ENCODE assay signal across 19 mouse cellular contexts in genomic region chr6:32747333-32747732, GRCm38 (mm10).
"Had no signal": no experiment of that assay in that cellular context is flagged by ENCODE, and none has a peak within 500 bp of the region (broad histone marks: within the 10 kb centered on the region; RNA-seq: fewer than 3 reads in every experiment).

No protein-coding gene starts in this region.

- DNase-seq: lung, adult 18-20 months; lung, embryonic 14.5 days; lung, postnatal 10 days; lung, postnatal 4 days; midbrain, embryonic 14.5 days; retina, postnatal 1 day; right cerebral cortex, adult 18-20 months; right cerebral cortex, postnatal 25 days; right cerebral cortex, postnatal 4 days; spleen, adult 18-20 months; thymus, adult 2 months; thymus, postnatal 25 days; thymus, postnatal 4 days had no signal

- H3K9me3 ChIP-seq: midbrain, embryonic 10.5 days; midbrain, embryonic 12.5 days; neural tube, embryonic 13.5 days; neural tube, embryonic 15.5 days had no signal

- H3K4me1 ChIP-seq: midbrain, embryonic 10.5 days; midbrain, embryonic 12.5 days had no signal

- H3K9ac ChIP-seq: lung, embryonic 14.5 days; midbrain, embryonic 12.5 days; neural tube, embryonic 13.5 days; neural tube, embryonic 15.5 days had no signal

- H3K27me3 ChIP-seq: midbrain, embryonic 12.5 days; neural tube, embryonic 13.5 days; neural tube, embryonic 15.5 days had no signal

- ATAC-seq: midbrain, embryonic 16.5 days had no signal

- H3K27ac ChIP-seq: midbrain, embryonic 10.5 days; midbrain, embryonic 12.5 days; neural tube, embryonic 13.5 days; neural tube, embryonic 15.5 days had no signal

- H3K36me3 ChIP-seq: midbrain, embryonic 10.5 days; midbrain, embryonic 12.5 days; neural tube, embryonic 13.5 days; neural tube, embryonic 15.5 days had no signal

- H3K4me3 ChIP-seq: midbrain, embryonic 10.5 days; midbrain, embryonic 12.5 days; myocyte; neural tube, embryonic 13.5 days; neural tube, embryonic 15.5 days had no signal

- H3K4me2 ChIP-seq: lung, embryonic 14.5 days; midbrain, embryonic 12.5 days; neural tube, embryonic 13.5 days; neural tube, embryonic 15.5 days had no signal
